Mouse (Mus musculus): ENCODE measurements at regions not wholly inside any gene's neighbourhood (a gene's known extent, or its start where the extent isn't known, plus 50 kb on each side); places are given as distances from the start of the nearest gene placed in this dataset.

- no peak for DNase-seq (ENCODE audit: low spot score)
These were observed 255.8 kb upstream of the 1700056E22Rik start for GRCm38 (mm10) chr1:184289733-184290416.

DNA sequence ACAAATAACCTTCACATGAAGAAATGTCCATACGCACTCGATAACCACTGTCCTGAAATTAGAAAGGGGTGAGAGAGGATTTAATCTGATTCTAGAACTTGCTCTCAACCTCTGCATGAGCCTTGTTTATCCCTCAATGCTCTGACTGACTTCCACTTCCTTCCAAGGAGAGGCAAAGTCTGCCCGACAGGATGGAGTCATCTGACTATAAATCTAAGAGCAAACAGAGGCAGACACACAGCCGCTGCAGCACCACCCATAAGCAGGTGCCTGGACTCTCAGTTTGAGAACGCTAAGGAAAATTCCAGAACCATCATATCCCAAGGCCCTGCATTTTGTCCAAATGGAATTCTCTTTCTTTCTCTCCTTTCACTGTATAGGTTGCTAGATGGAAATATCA, 247.7 kb upstream of the 1700056E22Rik start:
- DNase-seq (ENCODE audit: low spot score) = no peak

- peak; percentile 34 for DNase-seq (ENCODE audit: low spot score)
These were observed 245.2 kb upstream of the 1700056E22Rik start for GRCm38 (mm10) chr1:184279263-184279662.

DNA sequence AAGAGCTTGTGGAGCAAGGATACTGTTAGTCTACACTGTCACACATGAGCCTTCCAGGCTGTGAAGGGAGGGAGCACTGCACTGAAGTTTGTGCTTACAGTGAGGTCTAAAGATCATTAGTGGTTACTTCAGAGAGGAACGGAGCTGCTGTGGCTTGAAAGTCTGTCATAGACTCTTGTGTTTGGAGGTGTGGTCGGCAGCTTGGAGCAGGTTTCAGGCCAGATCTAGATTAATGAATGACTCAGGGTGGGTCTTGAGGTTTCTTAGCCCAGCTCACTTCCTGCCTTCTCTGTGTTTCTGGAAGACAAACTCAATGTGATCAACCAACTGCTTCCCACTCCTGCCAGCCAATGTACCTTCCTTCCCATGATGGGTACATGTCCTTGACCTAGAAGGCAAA, 242.9 kb upstream of the 1700056E22Rik start:
- no peak for DNase-seq (ENCODE audit: low spot score)

DNA sequence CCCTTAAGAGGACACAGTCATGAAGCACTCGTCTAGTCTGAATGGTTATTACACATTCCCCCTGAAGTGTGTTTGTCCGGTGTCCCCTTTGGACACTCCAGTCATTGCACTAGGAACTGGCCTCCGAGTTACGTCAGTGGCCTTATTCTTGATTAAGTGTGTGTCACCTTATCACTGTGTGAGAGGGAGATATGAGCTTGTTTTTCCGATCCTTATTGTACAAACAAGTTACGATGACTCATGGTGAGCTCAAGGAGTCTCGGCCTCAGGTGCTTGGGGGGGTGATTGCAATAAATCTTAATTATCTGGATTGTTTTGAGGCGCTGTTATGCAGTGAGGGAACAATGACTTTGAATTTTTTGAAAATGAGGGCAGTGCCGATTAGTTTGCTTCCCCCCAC, 241.8 kb upstream of the 1700056E22Rik start:
- no peak for DNase-seq (ENCODE audit: low spot score)

DNA sequence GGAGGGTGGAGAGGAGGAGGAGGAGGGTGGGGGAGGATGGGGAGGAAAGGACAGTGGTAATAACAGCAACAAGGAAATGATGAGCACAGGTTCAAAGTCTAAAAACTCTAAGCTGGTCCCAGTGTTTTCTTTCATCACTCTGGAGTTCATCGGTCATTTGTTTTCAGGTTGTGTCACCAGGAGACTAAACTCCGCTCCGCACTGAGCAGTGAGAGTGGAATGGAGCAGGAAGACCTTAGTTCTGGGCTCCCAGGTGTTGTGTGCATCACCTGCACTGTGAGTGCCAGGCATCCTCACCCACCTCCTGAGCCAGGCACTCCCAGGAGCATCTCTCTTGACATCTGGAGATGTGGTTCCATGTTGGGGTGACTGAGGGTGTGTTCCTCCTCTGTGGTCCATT, 241.3 kb upstream of the 1700056E22Rik start:
- DNase-seq (ENCODE audit: low spot score) = no peak

GRCm38 (mm10) chr1:184274704-184275103, 240.6 kb upstream of the 1700056E22Rik start:
- DNase-seq (ENCODE audit: low spot score) = no peak

- no peak for DNase-seq (ENCODE audit: low spot score)
These were observed 239.6 kb upstream of the 1700056E22Rik start for GRCm38 (mm10) chr1:184273722-184274121.

GRCm38 (mm10) chr1:184271254-184271653, 237.2 kb upstream of the 1700056E22Rik start:
- no peak for DNase-seq (ENCODE audit: low spot score)

GRCm38 (mm10) chr1:184266051-184266450, 231.9 kb upstream of the 1700056E22Rik start:
- peak; percentile 86 for DNase-seq (ENCODE audit: low spot score)

GRCm38 (mm10) chr1:184262975-184263374, 228.9 kb upstream of the 1700056E22Rik start:
- DNase-seq (ENCODE audit: low spot score) = no peak

DNA sequence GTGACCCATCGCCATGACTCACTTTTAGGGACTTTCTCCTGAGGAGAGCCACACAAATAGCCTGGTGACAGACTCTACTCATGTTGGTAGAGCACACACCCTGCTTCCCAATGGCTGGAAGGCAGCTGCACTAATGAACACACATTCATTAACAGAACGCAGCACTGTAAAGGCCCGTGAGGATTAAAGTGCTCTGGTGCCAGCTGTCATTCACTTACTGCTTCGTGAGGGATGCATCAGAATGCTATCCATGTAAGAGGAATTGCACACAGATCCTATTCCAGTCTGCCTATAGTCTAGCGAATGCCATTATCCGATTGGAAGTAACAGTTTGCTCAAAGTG, 227.3 kb upstream of the 1700056E22Rik start:
- DNase-seq (ENCODE audit: low spot score) = no peak

GRCm38 (mm10) chr1:184260722-184261384, 226.8 kb upstream of the 1700056E22Rik start:
- no peak for DNase-seq (ENCODE audit: low spot score)

GRCm38 (mm10) chr1:184259853-184260252, 225.8 kb upstream of the 1700056E22Rik start:
- no peak for DNase-seq (ENCODE audit: low spot score)

DNA sequence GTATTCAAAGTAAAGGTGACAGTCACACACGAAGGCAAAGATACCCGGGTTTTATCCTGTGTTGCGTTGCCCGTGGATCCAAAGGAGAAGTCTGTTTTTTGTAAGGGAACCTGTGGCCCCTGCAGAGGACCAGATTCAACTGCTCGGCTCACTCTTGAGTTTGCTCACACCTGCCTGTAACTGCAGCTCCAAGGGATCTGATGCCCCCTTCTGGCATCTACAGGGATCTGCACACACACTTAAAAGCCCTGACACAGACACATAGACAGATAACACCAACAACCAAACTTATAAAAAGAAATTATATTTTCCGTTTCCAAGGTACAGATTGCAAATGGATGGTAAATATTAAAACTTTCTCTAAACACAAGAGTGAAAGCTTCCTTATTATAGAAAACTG, 223.3 kb upstream of the 1700056E22Rik start:
- no peak for DNase-seq (ENCODE audit: low spot score)

GRCm38 (mm10) chr1:184254951-184255350, 220.8 kb upstream of the 1700056E22Rik start:
- DNase-seq (ENCODE audit: low spot score) = no peak

GRCm38 (mm10) chr1:184244730-184245488, 210.8 kb upstream of the 1700056E22Rik start:
- DNase-seq (ENCODE audit: low spot score) = no peak

DNA sequence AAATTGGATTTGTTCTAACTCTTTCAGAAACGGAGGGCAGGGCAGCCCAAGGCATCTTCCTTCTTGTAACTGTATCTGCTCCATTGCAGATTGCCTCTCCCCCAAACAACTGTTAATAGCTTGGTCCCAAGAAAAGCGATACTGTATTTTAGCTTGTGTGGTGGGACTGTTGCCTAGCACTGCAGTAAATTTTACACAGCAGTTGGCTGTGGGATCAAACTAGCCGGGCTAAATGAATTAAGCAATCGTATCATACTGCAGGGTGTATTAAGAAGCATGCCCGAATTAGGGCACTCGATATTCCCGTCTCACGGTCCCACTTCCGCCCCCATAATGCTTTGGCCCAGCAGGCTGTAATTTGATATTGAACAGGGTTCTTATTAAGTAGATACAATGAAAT, 210.2 kb upstream of the 1700056E22Rik start:
- DNase-seq (ENCODE audit: low spot score) = no peak

DNA sequence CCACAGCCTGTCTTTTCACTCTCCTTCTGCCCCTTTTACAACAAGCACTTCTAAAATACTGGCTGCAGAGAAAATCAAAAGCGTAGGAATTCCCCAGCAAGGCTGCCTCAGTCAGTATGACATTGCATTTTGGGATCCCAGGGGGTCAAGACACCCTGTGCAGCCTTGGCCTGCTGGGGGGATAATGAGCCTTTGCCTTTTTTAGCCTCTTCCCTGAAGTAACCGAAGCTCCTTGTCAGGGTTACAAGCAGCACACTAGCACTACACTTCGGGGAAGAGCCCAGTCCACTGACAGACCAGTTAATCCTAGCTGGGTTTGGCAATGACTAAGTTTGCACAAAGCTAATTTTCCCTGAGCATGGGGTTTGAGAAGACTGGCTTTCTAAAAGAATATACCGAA, 207.7 kb upstream of the 1700056E22Rik start:
- DNase-seq (ENCODE audit: low spot score) = no peak

DNA sequence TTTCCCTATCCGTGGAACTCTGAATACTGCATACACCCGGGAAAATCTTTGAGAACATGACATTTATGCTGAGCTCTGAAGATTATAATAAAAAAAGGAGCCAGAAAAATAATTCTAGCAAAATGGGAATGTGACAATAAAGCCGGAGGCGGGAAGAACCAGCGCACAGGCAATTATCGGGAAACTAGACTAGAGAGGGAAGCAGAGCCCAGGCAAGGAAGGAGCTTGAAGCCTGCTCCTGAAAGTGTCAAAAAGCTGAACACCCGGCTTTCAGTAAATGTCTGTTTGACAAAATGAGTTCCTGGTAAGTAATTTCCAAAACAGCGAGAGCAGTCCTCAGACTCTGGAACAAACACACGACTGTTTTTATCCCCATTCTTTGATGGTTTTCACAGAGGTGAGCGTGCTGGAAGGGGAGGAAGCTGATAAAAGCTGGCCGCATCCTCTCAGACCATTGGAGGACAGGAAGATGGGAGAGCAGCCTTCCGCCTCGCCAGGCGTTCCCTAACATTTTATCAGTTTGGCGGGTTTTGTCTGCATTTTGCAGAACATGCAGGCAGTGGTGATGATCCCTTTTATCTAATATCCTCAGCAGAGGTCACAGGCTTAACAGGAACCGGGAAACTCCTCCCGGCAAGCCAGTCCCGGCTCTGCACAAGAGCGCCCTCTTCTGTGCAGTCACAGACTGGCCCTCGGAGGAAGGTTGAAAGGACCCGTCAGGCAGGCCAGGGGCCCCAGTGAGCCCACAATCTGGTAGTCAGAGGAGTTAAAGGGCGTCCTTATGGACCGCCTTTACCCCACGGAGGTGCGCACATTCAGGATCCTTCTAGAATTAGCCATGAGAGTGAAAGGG, 201.3 kb upstream of the 1700056E22Rik start:
- peak; percentile 85 for DNase-seq (ENCODE audit: low spot score)

- no peak for DNase-seq (ENCODE audit: low spot score)
These were observed 200.4 kb upstream of the 1700056E22Rik start for GRCm38 (mm10) chr1:184234320-184234988.

All from embryo, embryonic 10 days (tissue).